In the genomic region with DNA sequence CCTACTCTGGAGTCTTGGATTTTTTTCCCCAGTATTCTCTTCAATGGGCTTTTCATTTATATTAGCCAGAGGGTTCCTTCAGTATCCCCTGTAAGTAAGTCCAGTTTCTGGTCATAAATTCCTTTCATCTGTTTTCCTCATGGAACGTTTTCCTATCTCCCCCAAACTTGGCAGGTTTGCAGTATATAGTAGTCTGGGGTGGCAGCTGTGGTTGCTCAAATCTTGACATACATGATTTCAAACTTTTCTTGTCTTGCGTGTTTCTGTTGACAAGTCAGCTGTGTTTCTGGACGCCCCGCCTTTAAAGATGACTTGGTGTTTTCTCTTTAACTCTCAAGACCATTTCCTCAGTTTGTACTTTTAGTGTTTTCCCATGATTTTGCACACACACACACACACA, we compare ENCODE assay signal across 24 mouse cellular contexts.
A peak's percentile ranks its signal among the peaks of the same experiment; 100 is the strongest.
DNase-seq lines count a peak whose midpoint lies in the region; ATAC-seq and TF ChIP-seq lines count a peak whose summit lies in the region.
"Had no signal": no experiment of that assay in that cellular context is flagged by ENCODE, and none has a peak within 500 bp of the region (broad histone marks: within the 10 kb centered on the region; RNA-seq: fewer than 3 reads in every experiment).

No protein-coding gene starts in this region.

- H3K27me3 ChIP-seq in kidney, postnatal 0 days (ENCODE audit: insufficient read depth, low read length), result no peaks in the 10 kb centered on the region
- no peaks in the 10 kb centered on the region for H3K27me3 ChIP-seq in kidney, embryonic 14.5 days (ENCODE audit: control insufficient read depth, insufficient read depth, low read length)
- no peaks in the 10 kb centered on the region for H3K27me3 ChIP-seq in lung, embryonic 16.5 days (ENCODE audit: control insufficient read depth, insufficient read depth, low read depth, low read length)
- H3K27me3 ChIP-seq: CH12.LX; embryonic facial prominence, embryonic 12.5 days; forebrain, embryonic 13.5 days; forebrain, embryonic 15.5 days had no signal

- TF ChIP-seq CTCF in kidney, postnatal 0 days (IDR thresholded peaks at IDR 0.05; ENCODE audit: low read depth), result no peak

- DNase-seq in kidney, postnatal 0 days (ENCODE audit: low spot score), result peak; percentile 25
- peak; percentile 8 to 9 for DNase-seq in kidney, postnatal 4 days
- no peak for DNase-seq in kidney, adult 8-10 months
- no peak for DNase-seq in lung, postnatal 4 days
- DNase-seq: adrenal gland, adult 8-10 months; adrenal gland, postnatal 14 days; adrenal gland, postnatal 36 days; B cell, adult 2 months; cerebellum, adult 11-12 months; cerebellum, adult 2 months; cerebellum, adult 9-10 months; cerebellum, postnatal 10 days; cerebellum, postnatal 25 days had no signal

- H3K9ac ChIP-seq in kidney, postnatal 0 days (ENCODE audit: low read depth, low read length), result no peak overlapping the region
- H3K9ac ChIP-seq in kidney, embryonic 14.5 days (ENCODE audit: low read depth, low read length), result no peak overlapping the region
- no peak overlapping the region for H3K9ac ChIP-seq in lung, embryonic 16.5 days (ENCODE audit: low read length)
- H3K9ac ChIP-seq: embryonic facial prominence, embryonic 12.5 days; forebrain, embryonic 13.5 days; forebrain, embryonic 15.5 days had no signal

- H3K4me1 ChIP-seq in kidney, postnatal 0 days (replicated peaks; ENCODE audit: insufficient read depth, low read length), result no peaks in the 10 kb centered on the region
- H3K4me1 ChIP-seq in kidney, embryonic 14.5 days (ENCODE audit: control insufficient read depth, insufficient read depth, low read length), result no peaks in the 10 kb centered on the region
- no peaks in the 10 kb centered on the region for H3K4me1 ChIP-seq in lung, embryonic 16.5 days (replicated peaks; ENCODE audit: control insufficient read depth, insufficient read depth, low read length)
- H3K4me1 ChIP-seq: embryonic facial prominence, embryonic 10.5 days; embryonic facial prominence, embryonic 12.5 days; forebrain, embryonic 13.5 days; forebrain, embryonic 15.5 days had no signal

- ATAC-seq in kidney, postnatal 0 days (replicated peaks; ENCODE audit: low FRiP score, low read depth), result no peak
- ATAC-seq in kidney, embryonic 14.5 days (ENCODE audit: low FRiP score, low TSS enrichment), result no peak
- peak; percentile 65; the same call in 1 of the 2 replicates for ATAC-seq in lung, embryonic 16.5 days (ENCODE audit: low read depth)
- ATAC-seq: activated CD4-positive, CD25-positive, alpha-beta regulatory T cell, adult 4 months; CD4-positive, CD25-positive, alpha-beta regulatory T cell, adult 4 months; forebrain, embryonic 13.5 days; forebrain, embryonic 15.5 days; Patski had no signal

- H3K9me3 ChIP-seq in kidney, postnatal 0 days (replicated peaks; ENCODE audit: low read length), result no peaks in the 10 kb centered on the region
- H3K9me3 ChIP-seq in kidney, embryonic 14.5 days (ENCODE audit: control insufficient read depth, low read length), result no peaks in the 10 kb centered on the region
- no peaks in the 10 kb centered on the region for H3K9me3 ChIP-seq in lung, embryonic 16.5 days (ENCODE audit: control insufficient read depth, low read length)
- H3K9me3 ChIP-seq: embryonic facial prominence, embryonic 10.5 days; embryonic facial prominence, embryonic 12.5 days; forebrain, embryonic 13.5 days; forebrain, embryonic 15.5 days had no signal

- WGBS in kidney, postnatal 0 days, result 62% methylated on average over 4 of the region's 4 CpGs
- 62% methylated on average over 4 of the region's 4 CpGs for WGBS in kidney, embryonic 14.5 days
- 60% methylated on average over 4 of the region's 4 CpGs for WGBS in lung, embryonic 16.5 days

- no peaks in the 10 kb centered on the region for H3K36me3 ChIP-seq in kidney, postnatal 0 days (ENCODE audit: insufficient read depth, low read length)
- H3K36me3 ChIP-seq in kidney, embryonic 14.5 days (ENCODE audit: control insufficient read depth, insufficient read depth, low read length), result no peaks in the 10 kb centered on the region
- no peaks in the 10 kb centered on the region for H3K36me3 ChIP-seq in lung, embryonic 16.5 days (ENCODE audit: control insufficient read depth, insufficient read depth, low read length)
- H3K36me3 ChIP-seq: embryonic facial prominence, embryonic 10.5 days; embryonic facial prominence, embryonic 12.5 days; forebrain, embryonic 15.5 days; G1E had no signal

- no peak overlapping the region for H3K27ac ChIP-seq in kidney, postnatal 0 days
- no peak overlapping the region for H3K27ac ChIP-seq in kidney, embryonic 14.5 days (ENCODE audit: low read depth, low read length)
- H3K27ac ChIP-seq in lung, embryonic 16.5 days (ENCODE audit: low read length), result no peak overlapping the region
- H3K27ac ChIP-seq: embryonic facial prominence, embryonic 10.5 days; embryonic facial prominence, embryonic 12.5 days; forebrain, embryonic 13.5 days; forebrain, embryonic 15.5 days had no signal

- H3K4me3 ChIP-seq in kidney, postnatal 0 days (replicated peaks; ENCODE audit: low read depth, low read length), result no peak overlapping the region
- no peak overlapping the region for H3K4me3 ChIP-seq in kidney, embryonic 14.5 days (ENCODE audit: low read length)
- no peak overlapping the region for H3K4me3 ChIP-seq in lung, embryonic 16.5 days (ENCODE audit: low read length)
- H3K4me3 ChIP-seq: embryonic facial prominence, embryonic 10.5 days; embryonic facial prominence, embryonic 12.5 days; forebrain, embryonic 13.5 days; forebrain, embryonic 15.5 days had no signal

- no peak overlapping the region for H3K4me2 ChIP-seq in kidney, postnatal 0 days (ENCODE audit: low read length)
- H3K4me2 ChIP-seq in kidney, embryonic 14.5 days (replicated peaks; ENCODE audit: low read depth, low read length), result no peak overlapping the region
- H3K4me2 ChIP-seq in lung, embryonic 16.5 days (ENCODE audit: low read depth, low read length), result no peak overlapping the region
- H3K4me2 ChIP-seq: embryonic facial prominence, embryonic 12.5 days; forebrain, embryonic 13.5 days; forebrain, embryonic 15.5 days had no signal

Comparison
In these comparisons a context has a peak if more than half of its experiments do, and no peak if none do; other contexts are left out.
1. DNase-seq: peak in kidney, postnatal 0 days (single experiment) and kidney, postnatal 4 days (2 of 2); none in kidney, adult 8-10 months (0 of 2) and lung, postnatal 4 days (0 of 2).